Mouse (Mus musculus) G1E (cell line): Measurements from ENCODE around the gene Hmbs. TPM values are rescaled to one million over a fixed set of nuclear protein-coding genes. Genes with fewer than 3 reads are reported as not detected.

ENCODE experiments used
- ATAC-seq: 2 replicates; pipeline ENCODE4 v1.8.0; 2016; ENCODE audit warnings: mild to moderate bottlenecking; ENCODE audit not compliant: insufficient number of reproducible peaks, poor library complexity, low FRiP score, severe bottlenecking; ENCODE audit errors: extremely low read depth
- DNase-seq: peaks from one replicate; pipeline ENCODE4 v3.0.0; 2012; ENCODE audit warnings: low spot score
- H3K27me3 ChIP-seq: 2 replicates; pipeline ENCODE4 v1.6.1; 2012; ENCODE audit warnings: mild to moderate bottlenecking, low read length, inconsistent platforms; ENCODE audit not compliant: insufficient read depth
- H3K36me3 ChIP-seq: replicated peaks from 2 replicates; pipeline ENCODE3; 2012; ENCODE audit warnings: mild to moderate bottlenecking, inconsistent platforms
- H3K4me1 ChIP-seq: 2 replicates; pipeline ENCODE4 v1.6.1; 2012; ENCODE audit warnings: low read depth, low read length, inconsistent platforms, mixed read lengths; ENCODE audit not compliant: insufficient read depth
- H3K4me3 ChIP-seq: 2 replicates; pipeline ENCODE4 v1.5.1; 2012; ENCODE audit warnings: low read depth, mild to moderate bottlenecking, inconsistent platforms, low read length, moderate library complexity, mixed read lengths
- H3K9me3 ChIP-seq: replicated peaks from 2 replicates; pipeline ENCODE4 v1.6.1; 2012; ENCODE audit warnings: inconsistent platforms
- CTCF ChIP-seq: IDR thresholded peaks from 2 replicates; pipeline ENCODE4 v1.5.1; 2012; ENCODE audit warnings: low read depth, low read length, inconsistent platforms, mixed read lengths
- GATA1 ChIP-seq: IDR thresholded peaks from 2 replicates; pipeline ENCODE4 v1.6.1; 2012; ENCODE audit warnings: borderline replicate concordance, low read length, inconsistent platforms, mixed read lengths
- GATA2 ChIP-seq: IDR thresholded peaks from 2 replicates; pipeline ENCODE4 v1.6.1; 2012; ENCODE audit warnings: low read depth, low read length, inconsistent platforms, borderline replicate concordance
- POLR2AphosphoS5 ChIP-seq: IDR thresholded peaks from 2 replicates; pipeline ENCODE4 v1.6.1; 2012; ENCODE audit warnings: low read depth, low read length, inconsistent platforms; ENCODE audit not compliant: insufficient replicate concordance
- TAL1 ChIP-seq: conservative IDR thresholded peaks from 2 replicates; pipeline ENCODE4 v1.6.1; 2012; ENCODE audit warnings: low read depth, low read length, inconsistent platforms, mixed read lengths
- polyA plus RNA-seq: library from polyadenylated mRNA; stranded (reverse); fragments of >175 nt; gene quantifications from 2 replicates; pipeline ENCODE4 v1.2.3, GENCODE M21; 2012
- total RNA-seq, 2 experiments: library from RNA; stranded (forward) in 1 of 2; stranded (reverse) in 1 of 2; fragments of 200-1000 nt in 1 of 2; fragments of >200 nt in 1 of 2; fragmentation: Nextera tagmentation in 1 of 2; gene quantifications; 2 replicates each; pipeline ENCODE4 v1.2.3; 2014 to 2017

Gene Hmbs
- total and polyA plus RNA-seq, 3 experiments, result 90.1 to 175 (median 108) TPM

DNA sequence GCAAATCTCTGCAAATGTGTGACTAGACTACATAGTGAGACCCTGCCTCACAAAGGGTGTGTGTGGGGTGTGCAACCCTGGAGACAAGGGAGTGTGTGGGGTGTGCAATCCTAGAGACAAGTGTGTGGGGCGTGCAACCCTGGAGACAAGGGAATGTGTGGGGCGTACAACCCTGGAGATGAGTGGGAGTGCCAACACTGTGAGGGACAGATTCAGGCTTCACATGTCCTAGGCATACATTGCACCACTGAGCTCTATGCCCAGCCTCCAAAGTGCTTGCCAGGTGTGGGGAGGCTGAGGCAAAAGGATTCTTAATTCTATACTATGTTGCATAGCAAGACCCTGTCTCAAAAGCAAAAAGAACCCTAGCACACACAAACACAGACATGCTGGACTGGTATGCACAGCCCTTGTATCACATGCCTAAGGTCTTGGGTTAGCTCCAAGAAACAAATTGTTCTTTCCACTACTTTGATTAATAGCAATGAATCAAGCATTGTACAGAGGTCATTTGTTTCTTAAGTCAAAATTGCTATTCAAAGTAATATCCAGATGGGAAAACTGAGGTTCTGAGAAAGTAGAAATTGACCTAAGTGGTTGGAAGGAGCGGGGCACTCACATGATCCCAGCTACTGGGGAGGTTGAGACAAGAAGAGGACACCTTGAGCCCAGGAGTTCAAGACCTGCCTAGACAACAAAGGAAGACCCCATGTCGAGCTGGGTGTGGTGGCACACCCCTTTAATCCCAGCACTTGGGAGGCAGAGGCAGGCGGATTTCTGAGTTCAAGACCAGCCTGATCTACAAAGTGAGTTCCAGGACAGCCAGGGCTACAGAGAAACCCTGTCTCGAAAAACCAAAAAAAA, 1.8 kb upstream of the Hmbs start:
- Histone ChIP-seq H3K9me3 (no peaks in the 10 kb centered on the region), H3K4me3 (no peak overlapping the region), H3K36me3 (peaks cover 72% of the 10 kb centered on the region), H3K4me1 (peaks cover 52% of the 10 kb centered on the region), H3K27me3 (no peaks in the 10 kb centered on the region)
- ATAC-seq (no peak), DNase-seq (no peak)
- TF ChIP-seq GATA1 (no peak), CTCF (no peak), POLR2AphosphoS5 (no peak), GATA2 (no peak), TAL1 (no peak)

GRCm38 (mm10) chr9:44343290-44343689, 738 bp downstream of the Hmbs start:
- no peaks in the 10 kb centered on the region for H3K27me3 ChIP-seq
- peak overlapping the region; percentile 85 for H3K4me3 ChIP-seq
- H3K36me3 ChIP-seq, result peaks cover 75% of the 10 kb centered on the region
- peaks cover 70% of the 10 kb centered on the region for H3K4me1 ChIP-seq
- ATAC-seq (peak; percentile 60), DNase-seq (peak; percentile 63)
- no peak for TF ChIP-seq GATA2
- TF ChIP-seq POLR2AphosphoS5, result no peak
- peak; percentile 87 for TF ChIP-seq TAL1
- no peak for TF ChIP-seq CTCF
- TF ChIP-seq GATA1, result no peak
- no peaks in the 10 kb centered on the region for H3K9me3 ChIP-seq

DNA sequence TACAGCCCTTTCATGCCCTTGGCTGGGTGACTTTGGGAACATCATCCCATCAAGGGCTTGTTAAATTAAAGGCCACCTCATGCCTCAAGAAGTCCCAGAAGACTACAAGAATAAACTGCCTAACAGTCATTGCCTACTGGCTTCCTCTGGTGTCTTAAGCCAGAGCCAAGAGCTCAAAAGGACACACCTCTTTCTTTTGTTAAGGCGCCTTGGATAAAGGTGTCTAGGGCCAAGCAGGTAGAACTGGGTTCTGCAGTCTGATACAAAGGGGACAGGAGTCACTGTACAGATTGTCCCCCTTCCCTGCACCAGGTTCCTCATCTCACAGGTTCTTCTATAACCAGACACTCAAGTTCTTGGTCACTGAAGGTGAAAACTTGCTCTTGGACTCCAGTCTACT, 1.4 kb downstream of the Hmbs start:
- peaks cover 74% of the 10 kb centered on the region for H3K36me3 ChIP-seq
- H3K27me3 ChIP-seq, result no peaks in the 10 kb centered on the region
- H3K4me1 ChIP-seq, result peaks cover 69% of the 10 kb centered on the region
- DNase-seq (no peak), ATAC-seq (no peak)
- peak overlapping the region; percentile 85 for H3K4me3 ChIP-seq
- H3K9me3 ChIP-seq, result no peaks in the 10 kb centered on the region
- TF ChIP-seq TAL1 (no peak), POLR2AphosphoS5 (no peak), GATA1 (no peak), GATA2 (no peak), CTCF (no peak)

DNA sequence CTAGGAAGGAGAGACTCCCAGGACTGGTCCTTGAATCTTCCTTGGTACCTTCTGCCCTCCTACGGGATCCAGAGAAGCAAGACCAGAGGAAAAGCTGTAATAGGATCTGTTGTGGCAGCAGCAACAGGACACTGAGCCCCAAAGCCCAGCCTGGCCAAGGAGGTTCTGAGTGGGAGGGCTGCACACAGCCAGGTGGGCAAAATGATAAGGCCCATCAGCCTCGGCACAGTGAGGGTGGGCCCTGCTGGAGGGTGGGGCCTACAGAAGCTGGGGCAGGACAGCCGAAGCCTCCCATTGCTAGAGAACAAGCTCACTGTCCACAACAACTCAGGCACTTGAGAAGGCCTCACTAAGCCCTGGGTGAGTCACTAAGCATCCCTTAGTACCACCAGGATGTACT, 1.9 kb downstream of the Hmbs start:
- peak overlapping the region; percentile 85 for H3K4me3 ChIP-seq
- H3K4me1 ChIP-seq, result peaks cover 69% of the 10 kb centered on the region
- no peaks in the 10 kb centered on the region for H3K9me3 ChIP-seq
- DNase-seq (peak; percentile 75), ATAC-seq (peak; percentile 57)
- H3K36me3 ChIP-seq, result peaks cover 74% of the 10 kb centered on the region
- TF ChIP-seq POLR2AphosphoS5 (no peak), TAL1 (peak; percentile 89)
- H3K27me3 ChIP-seq, result no peaks in the 10 kb centered on the region

DNA sequence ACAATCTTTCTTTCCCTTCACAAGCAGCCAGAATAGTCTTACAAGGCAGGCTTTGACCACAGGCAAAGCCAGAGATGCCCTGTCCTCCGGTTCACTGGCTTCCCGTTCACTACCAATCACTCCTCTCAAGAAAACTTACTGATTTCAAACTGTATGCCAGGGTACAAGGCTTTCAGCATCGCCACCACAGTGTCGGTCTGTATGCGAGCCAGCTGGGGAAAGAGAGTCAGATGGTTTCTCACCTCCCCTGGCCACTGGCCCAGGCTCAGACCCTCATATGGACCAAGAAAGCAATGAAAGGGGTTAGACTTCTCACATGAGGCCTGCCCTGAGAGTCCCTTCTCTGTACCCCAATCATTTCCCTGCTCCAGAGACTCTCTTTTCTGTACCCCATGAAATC, 2.5 kb downstream of the Hmbs start:
- Histone ChIP-seq H3K9me3 (no peaks in the 10 kb centered on the region), H3K4me1 (peaks cover 75% of the 10 kb centered on the region), H3K27me3 (no peaks in the 10 kb centered on the region), H3K36me3 (peaks cover 74% of the 10 kb centered on the region), H3K4me3 (peak overlapping the region; percentile 85)
- TF ChIP-seq GATA2 (no peak), TAL1 (no peak), GATA1 (no peak), POLR2AphosphoS5 (no peak), CTCF (no peak)
- ATAC-seq (no peak), DNase-seq (no peak)

DNA sequence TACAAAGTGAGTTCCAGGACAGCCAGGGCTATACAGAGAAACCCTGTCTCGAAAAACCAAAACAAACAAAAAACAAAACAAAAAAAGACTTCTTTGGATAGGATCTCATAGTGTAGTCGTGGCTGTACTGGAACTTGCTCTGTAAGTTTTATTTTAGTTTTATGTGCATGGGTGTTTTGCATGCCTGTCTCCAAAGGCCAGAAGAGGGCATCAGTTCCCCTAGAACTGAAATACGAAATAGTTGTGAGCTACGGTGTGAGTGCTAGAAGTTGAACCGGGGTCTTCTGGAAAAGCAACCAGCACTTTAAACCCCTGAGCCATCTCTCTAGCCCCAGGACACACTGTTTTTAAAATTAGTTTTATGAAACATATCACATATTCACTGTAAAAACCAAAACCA, 5.5 kb downstream of the Hmbs start:
- no peak overlapping the region for H3K4me3 ChIP-seq

More for the DNA sequence above, 5.5 kb downstream of the Hmbs start:
- TF ChIP-seq GATA2, result no peak
- no peak for TF ChIP-seq POLR2AphosphoS5
- no peak for TF ChIP-seq GATA1
- TF ChIP-seq CTCF, result no peak
- no peak for TF ChIP-seq TAL1
- H3K27me3 ChIP-seq, result no peaks in the 10 kb centered on the region
- H3K36me3 ChIP-seq, result peaks cover 75% of the 10 kb centered on the region
- no peak for ATAC-seq
- peaks cover 68% of the 10 kb centered on the region for H3K4me1 ChIP-seq
- DNase-seq, result no peak
- peaks cover 3% of the 10 kb centered on the region; the same call in 1 of the 2 replicates for H3K9me3 ChIP-seq
